Mouse (Mus musculus): ENCODE data around the gene Il18rap. TPM values are rescaled to one million over a fixed set of nuclear protein-coding genes. Genes with fewer than 3 reads are reported as not detected.

The Il18rap gene
- 0.15 and 0.16 TPM in 2 replicates for polyA plus RNA-seq (2015; fragmentation: Nextera tagmentation; extraction: Ambion mirVana)

- DNase-seq (ENCODE audit: low spot score), result no peak
Observed at GRCm38 (mm10) chr1:40514851-40515585, at the start of gene Il18rap. Gene Il18rap, plus strand, starts transcription at chr1:40515362.

GRCm38 (mm10) chr1:40465477-40466430 lies 49.4 kb upstream of the Il18rap start, which contains the start of gene Il18r1:
Gene Il18r1, plus strand, starts transcription at chr1:40465552.
- DNase-seq (ENCODE audit: low spot score) (peak; percentile 81), ATAC-seq (ENCODE audit: low FRiP score, low TSS enrichment) (peak; percentile 90)
- no peaks in the 10 kb centered on the region for H3K27me3 ChIP-seq (ENCODE audit: control insufficient read depth, insufficient read depth, low read length)
- H3K4me1 ChIP-seq (replicated peaks; ENCODE audit: control insufficient read depth, insufficient read depth), result no peaks in the 10 kb centered on the region
- peak within 1 kb of the TSS; percentile 4; the same call in 1 of the 2 replicates for H3K9ac ChIP-seq (ENCODE audit: low read length)
- peak within 1 kb of the TSS; percentile 31; the same call in 1 of the 2 replicates for H3K4me2 ChIP-seq (replicated peaks; ENCODE audit: low read depth)
- peak within 1 kb of the TSS; percentile 26 for H3K4me3 ChIP-seq (ENCODE audit: low read depth, low read length)
- H3K9me3 ChIP-seq (ENCODE audit: control insufficient read depth, low read length), result no peaks in the 10 kb centered on the region
- WGBS, result 35% methylated on average over 20 of the region's 20 CpGs
- no peak within 1 kb of the TSS for H3K27ac ChIP-seq (replicated peaks)
- no peaks in the 10 kb centered on the region for H3K36me3 ChIP-seq (ENCODE audit: control insufficient read depth, insufficient read depth, low read length)
- TF ChIP-seq EP300 (optimal IDR thresholded peaks at IDR 0.05) (no peak), CTCF (IDR thresholded peaks at IDR 0.05; ENCODE audit: low read depth) (peak; percentile 65)

More at GRCm38 (mm10) chr1:40514851-40515585, at the start of gene Il18rap:
- no peak within 1 kb of the TSS for H3K4me3 ChIP-seq (ENCODE audit: low read depth, low read length)
- ATAC-seq (ENCODE audit: low FRiP score, low TSS enrichment), result no peak
- H3K9me3 ChIP-seq (ENCODE audit: control insufficient read depth, low read length), result no peaks in the 10 kb centered on the region
- H3K4me2 ChIP-seq (replicated peaks; ENCODE audit: low read depth), result no peak within 1 kb of the TSS; the same call in 1 of the 2 replicates
- no peak within 1 kb of the TSS for H3K9ac ChIP-seq (ENCODE audit: low read length)
- H3K27ac ChIP-seq (replicated peaks), result no peak within 1 kb of the TSS
- H3K4me1 ChIP-seq (replicated peaks; ENCODE audit: control insufficient read depth, insufficient read depth), result no peaks in the 10 kb centered on the region
- H3K36me3 ChIP-seq (ENCODE audit: control insufficient read depth, insufficient read depth, low read length), result no peaks in the 10 kb centered on the region
- TF ChIP-seq EP300 (optimal IDR thresholded peaks at IDR 0.05) (no peak), CTCF (IDR thresholded peaks at IDR 0.05; ENCODE audit: low read depth) (no peak)
- H3K27me3 ChIP-seq (ENCODE audit: control insufficient read depth, insufficient read depth, low read length), result no peaks in the 10 kb centered on the region
- 52% methylated on average over 9 of the region's 9 CpGs for WGBS

GRCm38 (mm10) chr1:40467306-40467705 lies 47.9 kb upstream of the Il18rap start:
- Histone ChIP-seq H3K4me3 (ENCODE audit: low read depth, low read length) (no peak overlapping the region), H3K27me3 (ENCODE audit: control insufficient read depth, insufficient read depth, low read length) (no peaks in the 10 kb centered on the region), H3K4me2 (replicated peaks; ENCODE audit: low read depth) (no peak overlapping the region), H3K4me1 (replicated peaks; ENCODE audit: control insufficient read depth, insufficient read depth) (no peaks in the 10 kb centered on the region), H3K27ac (replicated peaks) (no peak overlapping the region), H3K36me3 (ENCODE audit: control insufficient read depth, insufficient read depth, low read length) (no peaks in the 10 kb centered on the region), H3K9me3 (ENCODE audit: control insufficient read depth, low read length) (no peaks in the 10 kb centered on the region), H3K9ac (ENCODE audit: low read length) (no peak overlapping the region)
- 82% methylated on average over 4 of the region's 4 CpGs for WGBS
- TF ChIP-seq EP300 (optimal IDR thresholded peaks at IDR 0.05), result no peak
- no peak for TF ChIP-seq CTCF (IDR thresholded peaks at IDR 0.05; ENCODE audit: low read depth)
- ATAC-seq (ENCODE audit: low FRiP score, low TSS enrichment), result no peak
- no peak for DNase-seq (ENCODE audit: low spot score)

GRCm38 (mm10) chr1:40468805-40469204 lies 46.4 kb upstream of the Il18rap start:
- no peak for TF ChIP-seq EP300 (optimal IDR thresholded peaks at IDR 0.05)
- Histone ChIP-seq H3K27ac (replicated peaks) (no peak overlapping the region), H3K9ac (ENCODE audit: low read length) (no peak overlapping the region), H3K4me1 (replicated peaks; ENCODE audit: control insufficient read depth, insufficient read depth) (no peaks in the 10 kb centered on the region), H3K4me2 (replicated peaks; ENCODE audit: low read depth) (no peak overlapping the region), H3K4me3 (ENCODE audit: low read depth, low read length) (no peak overlapping the region), H3K36me3 (ENCODE audit: control insufficient read depth, insufficient read depth, low read length) (no peaks in the 10 kb centered on the region), H3K9me3 (ENCODE audit: control insufficient read depth, low read length) (no peaks in the 10 kb centered on the region), H3K27me3 (ENCODE audit: control insufficient read depth, insufficient read depth, low read length) (no peaks in the 10 kb centered on the region)
- ATAC-seq (ENCODE audit: low FRiP score, low TSS enrichment) (no peak), DNase-seq (ENCODE audit: low spot score) (no peak)
- 47% methylated on average over 2 of the region's 2 CpGs for WGBS

- H3K4me1 ChIP-seq (replicated peaks; ENCODE audit: control insufficient read depth, insufficient read depth), result no peaks in the 10 kb centered on the region
- H3K4me3 ChIP-seq (ENCODE audit: low read depth, low read length), result no peak overlapping the region
- ATAC-seq (ENCODE audit: low FRiP score, low TSS enrichment), result no peak
- H3K4me2 ChIP-seq (replicated peaks; ENCODE audit: low read depth), result no peak overlapping the region
- no peaks in the 10 kb centered on the region; the same call in 1 of the 2 replicates for H3K27me3 ChIP-seq (ENCODE audit: control insufficient read depth, insufficient read depth, low read length)
- no peak for TF ChIP-seq EP300 (optimal IDR thresholded peaks at IDR 0.05)
- no peak overlapping the region for H3K27ac ChIP-seq (replicated peaks)
- H3K9ac ChIP-seq (ENCODE audit: low read length), result no peak overlapping the region
- DNase-seq (ENCODE audit: low spot score), result no peak
- 78% methylated on average over 12 of the region's 12 CpGs for WGBS
- no peaks in the 10 kb centered on the region for H3K36me3 ChIP-seq (ENCODE audit: control insufficient read depth, insufficient read depth, low read length)
- H3K9me3 ChIP-seq (ENCODE audit: control insufficient read depth, low read length), result no peaks in the 10 kb centered on the region
Observed at GRCm38 (mm10) chr1:40469900-40470299, 45.3 kb upstream of the Il18rap start.

Data from stomach, postnatal 0 days (tissue).